Mouse (Mus musculus): ENCODE data around the gene Mpdu1.

GRCm38 (mm10) chr11:69671726-69672124, 9.3 kb upstream of the Mpdu1 start:
- no peak for TF ChIP-seq POLR2A (IDR thresholded peaks at IDR 0.05; ENCODE audit: control insufficient read depth, low read depth, low read length)
- no peak for TF ChIP-seq CTCF (IDR thresholded peaks at IDR 0.05; ENCODE audit: control insufficient read depth, insufficient read depth, insufficient replicate concordance, low read depth, low read length)

All from testis, adult 2 months (tissue).